Mouse (Mus musculus) cerebellum, postnatal 10 days (tissue): ENCODE data around the gene Olfr169.
"Not testable (repeated sequence)": the region's sequence is repeated elsewhere in the genome, so short reads cannot be mapped to it uniquely, and the experiment has no call there.

ENCODE experiments used
- DNase-seq, 2 experiments: peaks; one replicate each; pipeline ENCODE4 v3.0.0; 2021; ENCODE audit warnings: mixed read lengths in 2 of 2

The Olfr169 gene

DNA sequence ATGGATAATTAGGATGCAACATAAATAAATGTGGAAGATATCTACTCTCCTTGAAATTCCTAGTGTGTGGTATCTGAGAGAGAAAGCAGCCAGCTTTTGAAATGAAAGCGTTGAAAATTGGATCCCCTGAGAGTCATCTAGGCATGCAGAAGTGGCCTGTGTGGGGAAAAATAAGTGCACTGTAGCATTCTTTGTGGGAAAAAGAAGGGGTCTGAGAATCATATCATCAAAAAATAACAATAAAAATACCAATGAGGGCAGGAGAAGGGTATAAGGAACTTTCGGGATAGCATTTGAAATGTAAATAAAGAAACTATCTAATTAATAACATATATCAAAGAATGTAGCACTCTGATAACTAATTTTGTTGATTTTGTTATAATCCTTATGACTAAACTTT, at the start of gene Olfr169:
Gene Olfr169 (minus strand): TSS at position 101 of the 400 bp plus-strand sequence.
- DNase-seq: not testable (repeated sequence)

DNA sequence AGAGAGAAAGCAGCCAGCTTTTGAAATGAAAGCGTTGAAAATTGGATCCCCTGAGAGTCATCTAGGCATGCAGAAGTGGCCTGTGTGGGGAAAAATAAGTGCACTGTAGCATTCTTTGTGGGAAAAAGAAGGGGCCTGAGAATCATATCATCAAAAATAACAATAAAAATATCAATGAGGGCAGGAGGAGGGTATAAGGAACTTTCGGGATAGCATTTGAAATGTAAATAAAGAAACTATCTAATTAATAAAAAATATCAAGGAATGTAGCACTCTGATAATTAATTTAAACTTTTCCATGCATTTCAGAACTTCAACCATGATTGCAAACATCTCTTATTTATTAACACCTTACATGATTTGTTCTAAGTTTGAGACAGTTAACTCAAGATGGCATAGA, 40.2 kb upstream of the Olfr169 start, which contains the start of gene Olfr170:
Gene Olfr170 (minus strand): TSS at position 101 of the 400 bp plus-strand sequence.
- not testable (repeated sequence) for DNase-seq

DNA sequence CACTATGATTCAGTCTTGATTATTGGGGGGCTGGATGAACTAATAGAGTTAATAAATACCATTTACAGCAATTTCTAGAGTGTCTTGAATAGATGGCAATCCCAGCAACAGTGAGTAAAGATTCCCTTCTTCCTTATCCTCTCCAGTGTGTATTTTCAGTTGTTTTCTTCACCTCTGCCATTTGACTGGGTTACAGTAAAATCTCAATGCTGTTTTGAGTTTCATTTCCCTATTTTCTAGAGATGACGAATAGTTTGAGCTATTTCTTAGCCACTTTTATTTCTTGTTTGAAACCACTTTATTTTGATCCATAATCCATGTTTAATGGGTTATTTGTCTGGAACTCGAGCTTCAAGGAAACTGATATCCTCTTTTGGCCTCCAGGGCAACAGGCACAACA, 31.6 kb upstream of the Olfr169 start:
- DNase-seq: no peak

DNA sequence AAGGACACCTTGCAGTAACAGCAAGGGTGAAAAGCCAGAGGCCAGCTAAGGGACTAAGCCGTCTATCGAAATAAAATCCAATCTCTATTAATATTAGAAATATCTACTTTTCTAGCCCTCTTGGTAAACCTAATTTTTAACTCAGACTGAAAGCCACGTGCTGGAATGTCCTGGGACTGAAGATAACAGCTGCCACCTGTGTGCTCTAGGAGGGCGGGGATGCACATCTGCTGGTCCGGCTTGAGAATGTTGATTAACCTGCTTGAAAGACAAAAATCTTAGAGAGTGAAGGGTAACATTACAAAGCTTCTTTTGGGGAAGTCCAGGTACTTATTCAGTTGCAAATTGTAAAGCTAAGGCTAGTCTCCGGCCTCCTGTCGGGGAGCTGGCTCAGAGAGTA, 18.2 kb downstream of the Olfr169 start:
- DNase-seq: not testable (repeated sequence)

DNA sequence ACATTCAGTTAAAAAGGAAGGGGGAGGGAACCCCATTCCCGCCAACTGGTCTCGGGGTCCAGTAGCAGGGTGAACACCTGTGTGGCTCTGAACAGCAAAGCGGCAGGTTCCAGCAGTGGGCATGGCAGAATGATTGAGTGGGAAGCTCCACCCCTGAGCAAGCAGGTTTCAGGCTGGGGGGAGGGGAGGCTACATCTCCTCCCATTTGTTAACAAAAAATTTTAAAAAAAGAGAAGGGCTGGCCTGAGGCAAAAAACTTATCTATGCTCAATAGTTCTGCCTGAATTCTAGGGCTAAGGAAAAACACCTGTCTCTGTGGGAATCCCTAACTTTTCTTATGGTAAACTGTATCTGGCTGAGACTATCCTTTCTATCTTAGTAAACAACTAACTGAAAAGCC, 19.4 kb downstream of the Olfr169 start:
- not testable (repeated sequence) for DNase-seq

DNA sequence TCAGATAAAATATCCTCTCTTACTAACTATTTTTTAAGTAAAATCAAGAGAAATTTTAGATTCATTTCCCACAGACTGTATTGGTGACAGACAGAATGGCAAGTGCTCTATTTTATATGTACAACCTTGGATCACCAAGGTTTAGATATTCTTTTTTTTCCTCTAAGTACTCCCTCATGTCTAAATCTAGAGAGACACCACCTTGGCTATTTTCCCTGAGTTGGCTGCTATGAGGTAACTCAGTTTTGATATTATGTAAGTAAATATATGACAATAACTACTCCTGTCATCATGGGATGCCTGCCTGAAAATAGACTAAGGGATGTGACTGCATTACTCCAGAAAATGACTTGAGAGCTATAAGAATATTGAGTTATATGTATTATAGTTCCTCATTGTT, 36.2 kb downstream of the Olfr169 start, which contains the start of gene Olfr168:
Gene Olfr168 (minus strand): TSS at position 101 of the 400 bp plus-strand sequence.
- no peak for DNase-seq

DNA sequence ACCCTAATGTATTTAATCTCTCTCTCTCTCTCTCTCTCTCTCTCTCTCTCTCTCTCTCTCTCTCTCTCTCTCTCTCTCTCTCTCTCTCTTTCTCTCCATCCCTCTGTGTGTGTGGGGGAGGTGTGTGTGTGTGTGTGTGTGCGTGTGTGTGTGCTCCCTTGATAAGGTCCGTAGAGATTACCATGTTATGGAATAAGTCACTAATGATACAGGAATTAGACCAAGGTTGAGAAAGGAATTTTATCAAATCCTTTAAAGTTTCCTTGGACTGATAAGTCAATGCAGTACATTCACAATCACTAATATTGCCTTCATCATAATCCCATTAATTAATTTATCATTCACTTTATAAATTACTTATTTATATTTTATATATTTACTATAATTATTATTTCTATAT, 49.4 kb downstream of the Olfr169 start, which contains the start of gene Olfr167:
Gene Olfr167 (minus strand): TSS at position 101 of the 400 bp plus-strand sequence.
- no peak for DNase-seq
